Mouse (Mus musculus): ENCODE measurements around the gene Atg10. TPM values are rescaled to one million over a fixed set of nuclear protein-coding genes. Genes with fewer than 3 reads are reported as not detected.

Gene Atg10
- polyA plus RNA-seq, 1 experiment = 12.1 TPM

GRCm38 (mm10) chr13:91133334-91133890 lies 90.4 kb downstream of the Atg10 start:
- no peak for DNase-seq (ENCODE audit: extremely low spot score in 1 of 2, low spot score in 1 of 2)

- DNase-seq (ENCODE audit: extremely low spot score in 1 of 2, low spot score in 1 of 2) = peak in 1 of 2 experiments; percentile 20
Observed at GRCm38 (mm10) chr13:91129071-91129470, 94.7 kb downstream of the Atg10 start.

- peak; percentile 38 to 56 for DNase-seq (ENCODE audit: extremely low spot score in 1 of 2, low spot score in 1 of 2)
Observed at GRCm38 (mm10) chr13:91128581-91128980, 95.2 kb downstream of the Atg10 start.

- no peak for DNase-seq (ENCODE audit: extremely low spot score in 1 of 2, low spot score in 1 of 2)
Observed at GRCm38 (mm10) chr13:91118156-91118555, 105.6 kb downstream of the Atg10 start.

- DNase-seq (ENCODE audit: extremely low spot score in 1 of 2, low spot score in 1 of 2) = no peak
Observed at GRCm38 (mm10) chr13:91114880-91115279, 108.9 kb downstream of the Atg10 start.

GRCm38 (mm10) chr13:91107308-91107946 lies 116.3 kb downstream of the Atg10 start:
- DNase-seq (ENCODE audit: extremely low spot score in 1 of 2, low spot score in 1 of 2) = peak in 1 of 2 experiments; percentile 30

GRCm38 (mm10) chr13:91102238-91102637 lies 121.5 kb downstream of the Atg10 start:
- no peak for DNase-seq (ENCODE audit: extremely low spot score in 1 of 2, low spot score in 1 of 2)

- DNase-seq (ENCODE audit: extremely low spot score in 1 of 2, low spot score in 1 of 2) = no peak
Observed at GRCm38 (mm10) chr13:91100417-91100816, 123.4 kb downstream of the Atg10 start.

- DNase-seq (ENCODE audit: extremely low spot score in 1 of 2, low spot score in 1 of 2) = no peak
Observed at GRCm38 (mm10) chr13:91094851-91095250, 128.9 kb downstream of the Atg10 start.

- no peak for DNase-seq (ENCODE audit: extremely low spot score in 1 of 2, low spot score in 1 of 2)
Observed at GRCm38 (mm10) chr13:91094196-91094595, 129.6 kb downstream of the Atg10 start.

- DNase-seq (ENCODE audit: extremely low spot score in 1 of 2, low spot score in 1 of 2) = no peak
Observed at GRCm38 (mm10) chr13:91093610-91094009, 130.2 kb downstream of the Atg10 start.

- DNase-seq (ENCODE audit: extremely low spot score in 1 of 2, low spot score in 1 of 2) = peak in 1 of 2 experiments; percentile 55
Observed at GRCm38 (mm10) chr13:91093162-91093561, 130.6 kb downstream of the Atg10 start.

- DNase-seq (ENCODE audit: extremely low spot score in 1 of 2, low spot score in 1 of 2) = no peak
Observed at GRCm38 (mm10) chr13:91091731-91092190, 132.0 kb downstream of the Atg10 start.

GRCm38 (mm10) chr13:91090861-91091730 lies 132.7 kb downstream of the Atg10 start:
- no peak for DNase-seq (ENCODE audit: extremely low spot score in 1 of 2, low spot score in 1 of 2)

- DNase-seq (ENCODE audit: extremely low spot score in 1 of 2, low spot score in 1 of 2) = no peak
Observed at GRCm38 (mm10) chr13:91086361-91086900, 137.3 kb downstream of the Atg10 start.

GRCm38 (mm10) chr13:91072351-91072750 lies 151.4 kb downstream of the Atg10 start:
- peak; percentile 29 to 51 for DNase-seq (ENCODE audit: extremely low spot score in 1 of 2, low spot score in 1 of 2)

- no peak for DNase-seq (ENCODE audit: extremely low spot score in 1 of 2, low spot score in 1 of 2)
Observed at GRCm38 (mm10) chr13:91060871-91061270, 162.9 kb downstream of the Atg10 start.

GRCm38 (mm10) chr13:91048171-91048570 lies 175.6 kb downstream of the Atg10 start:
- no peak for DNase-seq (ENCODE audit: extremely low spot score in 1 of 2, low spot score in 1 of 2)

- DNase-seq (ENCODE audit: extremely low spot score in 1 of 2, low spot score in 1 of 2) = no peak
Observed at GRCm38 (mm10) chr13:91046851-91047250, 176.9 kb downstream of the Atg10 start.

- no peak for DNase-seq (ENCODE audit: extremely low spot score in 1 of 2, low spot score in 1 of 2)
Observed at GRCm38 (mm10) chr13:91041236-91041635, 182.5 kb downstream of the Atg10 start.

- no peak for DNase-seq (ENCODE audit: extremely low spot score in 1 of 2, low spot score in 1 of 2)
Observed at GRCm38 (mm10) chr13:91040421-91040820, 183.3 kb downstream of the Atg10 start.
